Mouse (Mus musculus) R1 (cell line): ENCODE measurements at regions not wholly inside any gene's neighbourhood (a gene's known extent, or its start where the extent isn't known, plus 50 kb on each side); places are given as distances from the start of the nearest gene placed in this dataset.

Experiments used
- DNase-seq: peaks from one replicate; pipeline ENCODE4 v3.0.0-alpha.2; 2018; ENCODE audit warnings: low read depth, low spot score

- DNase-seq: no peak
Observed at GRCm38 (mm10) chr10:117542351-117542750, 86.9 kb upstream of the Cpm start.

DNA sequence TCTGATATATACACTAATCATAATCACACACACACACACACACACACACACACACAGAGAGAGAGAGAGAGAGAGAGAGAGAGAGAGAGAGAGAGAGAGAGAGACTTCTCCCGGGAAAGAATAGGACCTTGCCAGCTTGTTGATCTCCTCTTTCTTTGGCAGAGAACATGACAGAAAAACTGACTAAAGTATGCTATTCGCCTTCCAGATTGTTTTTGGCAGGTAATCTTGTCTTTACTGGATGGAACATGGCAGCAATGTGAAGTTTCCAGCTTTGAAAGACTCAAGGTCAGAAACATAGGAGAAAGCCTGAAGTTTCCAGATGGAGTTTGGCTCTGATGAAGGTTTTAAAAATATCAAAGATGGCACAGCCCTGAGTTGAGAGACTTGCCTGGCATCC is 87.8 kb upstream of the Cpm start:
- no peak for DNase-seq

DNA sequence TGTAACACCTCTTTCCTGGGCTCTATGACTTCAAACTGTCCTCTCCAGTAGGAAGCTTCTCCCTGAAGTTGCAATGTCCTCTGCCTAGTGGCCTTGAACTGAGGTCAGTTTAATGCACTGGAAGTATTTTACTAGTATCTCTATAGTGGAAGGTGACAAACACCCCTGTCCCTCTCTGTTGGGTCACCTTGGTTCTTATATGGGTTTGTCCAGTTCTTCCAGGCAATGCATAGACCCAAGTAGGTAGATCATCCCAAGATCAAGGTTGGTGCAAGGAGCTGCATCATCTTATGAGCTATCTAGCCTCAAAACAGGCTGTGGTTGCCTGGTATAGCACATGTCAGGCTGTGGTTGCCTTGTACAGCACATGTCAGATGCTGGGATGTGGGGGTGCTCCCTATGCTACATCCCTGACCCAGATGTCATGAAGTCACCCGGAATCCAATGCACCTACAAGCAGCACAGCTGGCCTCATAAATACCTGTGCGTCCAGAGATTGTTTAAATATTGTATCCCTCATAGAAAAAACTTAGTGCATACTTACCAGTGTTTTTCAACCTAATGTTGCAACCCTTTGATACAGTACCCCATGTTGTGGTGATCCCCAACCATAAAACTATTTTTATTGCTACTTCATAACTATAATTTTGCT is 88.4 kb upstream of the Cpm start:
- DNase-seq: no peak

GRCm38 (mm10) chr10:117540112-117540594 is 89.1 kb upstream of the Cpm start:
- no peak for DNase-seq

DNA sequence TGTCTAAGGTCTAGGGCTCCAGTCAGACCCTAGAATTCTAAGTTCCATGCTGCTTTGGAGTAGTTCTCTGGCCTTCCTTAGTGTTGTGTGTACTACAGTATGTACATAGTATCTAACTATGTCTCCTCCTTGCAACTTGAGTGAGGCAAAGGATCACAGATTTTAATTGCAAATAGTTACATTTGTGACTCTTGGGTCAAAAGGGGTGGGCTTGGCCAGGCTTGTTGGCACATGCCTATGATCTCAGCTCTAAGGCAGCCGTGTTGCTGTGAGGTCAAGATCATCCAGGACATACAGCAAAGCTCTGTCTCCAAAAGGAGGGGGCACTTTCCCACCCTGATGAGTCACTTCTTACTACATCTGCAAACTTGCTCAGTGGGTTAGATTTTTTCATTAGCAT is 89.8 kb upstream of the Cpm start:
- DNase-seq: no peak

GRCm38 (mm10) chr10:117538725-117539124 is 90.6 kb upstream of the Cpm start:
- DNase-seq: no peak

DNA sequence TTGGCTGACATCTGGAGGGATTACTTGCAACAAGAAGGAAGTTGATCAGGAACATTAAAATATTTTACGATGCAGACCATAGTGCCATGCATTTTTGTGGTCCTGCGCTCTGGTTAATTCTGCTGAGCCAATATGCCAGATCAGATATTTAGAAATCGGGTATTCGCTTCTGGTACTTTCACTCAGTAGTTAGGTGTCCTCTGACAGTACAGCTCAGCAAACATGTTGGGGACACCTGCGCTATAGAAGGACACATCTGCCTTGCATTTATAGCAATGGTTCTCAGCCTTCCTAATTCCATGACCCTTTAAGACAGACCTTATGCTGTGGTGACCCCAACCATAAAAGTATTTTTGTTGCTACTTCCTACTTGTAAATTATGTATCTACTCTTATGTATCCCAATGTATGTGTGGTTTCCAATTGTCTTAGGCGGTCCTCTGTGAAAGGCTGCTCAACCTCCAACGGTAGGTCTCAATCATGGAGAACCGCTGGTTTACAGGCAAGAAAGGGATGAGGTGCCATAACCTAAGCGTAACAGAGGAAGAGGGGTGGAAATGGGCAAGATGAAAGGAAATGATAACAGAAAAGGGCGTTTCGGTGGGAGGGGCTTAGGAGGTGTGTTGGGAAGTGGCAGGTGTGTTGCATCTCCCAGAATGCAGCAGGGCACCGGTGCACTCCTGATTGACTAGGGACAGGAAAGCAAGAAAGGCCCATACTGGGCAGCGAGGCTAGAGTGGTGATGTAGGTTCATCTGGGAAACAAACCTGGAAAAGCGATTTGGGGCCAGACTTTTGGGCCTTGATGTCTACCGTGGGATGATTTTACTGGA is 92.3 kb upstream of the Cpm start:
- no peak for DNase-seq

GRCm38 (mm10) chr10:117535843-117536242 is 93.5 kb upstream of the Cpm start:
- DNase-seq: no peak

GRCm38 (mm10) chr10:117534992-117535719 is 94.1 kb upstream of the Cpm start:
- no peak for DNase-seq

- no peak for DNase-seq
Observed at GRCm38 (mm10) chr10:117534478-117534877, 94.8 kb upstream of the Cpm start.

GRCm38 (mm10) chr10:117533541-117534386 is 95.5 kb upstream of the Cpm start:
- DNase-seq: no peak

DNA sequence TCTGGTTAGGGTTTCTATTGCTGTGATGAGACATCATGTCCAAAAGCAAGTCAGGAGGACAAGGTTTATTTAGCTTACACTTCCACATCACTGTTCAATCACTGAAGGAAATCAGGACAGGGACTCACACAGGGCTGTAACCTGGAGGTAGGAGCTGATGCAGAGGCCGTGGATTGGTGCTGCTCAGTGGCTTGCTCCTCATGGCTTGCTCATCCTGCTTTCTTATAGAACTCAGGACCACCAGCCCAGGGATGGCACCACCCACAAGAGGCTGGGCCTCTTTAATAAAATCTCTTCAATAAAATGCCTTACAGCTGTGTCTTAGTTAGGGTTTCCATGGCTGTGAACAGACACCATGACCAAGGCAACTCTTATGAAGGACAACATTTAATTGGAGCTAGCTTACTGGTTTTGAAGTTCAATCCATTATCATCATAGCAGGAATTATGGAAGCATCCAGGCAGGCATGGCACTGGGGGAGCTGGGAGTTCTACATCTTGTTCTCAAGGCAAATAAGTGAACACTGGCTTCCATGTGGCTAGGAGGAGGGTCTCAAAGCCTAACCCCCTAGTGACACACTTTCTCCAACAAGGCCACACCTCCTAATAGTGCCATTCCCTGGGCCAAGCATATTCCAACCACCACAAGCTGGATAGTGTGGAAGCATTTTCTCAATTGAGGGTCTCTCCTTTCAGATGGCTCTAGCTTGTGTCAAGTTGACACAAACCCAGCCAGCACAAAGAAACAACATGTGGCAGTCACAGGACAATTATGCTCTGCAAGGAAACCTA is 96.4 kb upstream of the Cpm start:
- no peak for DNase-seq

- no peak for DNase-seq
Observed at GRCm38 (mm10) chr10:117531798-117532747, 97.2 kb upstream of the Cpm start.

GRCm38 (mm10) chr10:117530859-117531602 is 98.3 kb upstream of the Cpm start:
- DNase-seq: no peak

DNA sequence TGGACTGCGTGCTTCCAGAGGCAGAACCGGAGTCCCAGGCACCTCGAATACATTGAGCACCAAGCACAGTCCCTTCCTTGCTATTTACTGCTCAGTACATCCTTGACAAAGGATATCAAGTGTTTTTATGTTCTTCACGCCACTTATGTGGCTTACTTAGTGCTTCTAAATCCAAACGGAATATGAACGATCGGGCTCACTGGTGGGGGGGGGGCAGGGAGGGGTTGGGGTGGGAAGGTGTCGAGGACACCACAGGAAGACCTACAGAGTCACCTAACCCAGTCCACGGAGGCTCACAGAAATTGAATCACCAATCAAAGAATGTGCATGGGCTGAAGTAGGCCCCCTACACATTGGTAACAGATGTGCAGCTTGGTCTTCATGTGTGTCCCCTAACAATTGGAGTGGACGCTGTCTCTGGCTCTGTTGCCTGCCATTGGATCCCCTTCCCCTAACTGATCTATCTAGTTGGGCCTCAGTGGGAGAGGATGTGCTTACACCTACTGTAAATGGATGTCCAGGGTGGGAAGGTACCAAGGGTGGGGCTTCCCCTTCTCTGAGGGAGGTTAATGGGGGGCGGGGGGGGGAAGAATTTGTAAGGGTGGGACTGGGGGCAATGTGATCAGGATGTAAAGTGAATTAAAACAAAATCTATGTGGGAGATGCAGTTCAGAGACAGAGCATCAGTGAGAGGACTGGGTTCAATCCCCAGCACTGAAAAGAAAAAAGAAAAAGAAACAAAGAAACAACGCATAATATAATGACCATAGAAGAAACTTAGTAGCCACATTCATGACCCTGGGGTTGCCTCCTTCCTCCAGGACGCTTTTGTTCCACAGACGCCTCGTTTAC is 99.1 kb upstream of the Cpm start:
- DNase-seq: no peak

DNA sequence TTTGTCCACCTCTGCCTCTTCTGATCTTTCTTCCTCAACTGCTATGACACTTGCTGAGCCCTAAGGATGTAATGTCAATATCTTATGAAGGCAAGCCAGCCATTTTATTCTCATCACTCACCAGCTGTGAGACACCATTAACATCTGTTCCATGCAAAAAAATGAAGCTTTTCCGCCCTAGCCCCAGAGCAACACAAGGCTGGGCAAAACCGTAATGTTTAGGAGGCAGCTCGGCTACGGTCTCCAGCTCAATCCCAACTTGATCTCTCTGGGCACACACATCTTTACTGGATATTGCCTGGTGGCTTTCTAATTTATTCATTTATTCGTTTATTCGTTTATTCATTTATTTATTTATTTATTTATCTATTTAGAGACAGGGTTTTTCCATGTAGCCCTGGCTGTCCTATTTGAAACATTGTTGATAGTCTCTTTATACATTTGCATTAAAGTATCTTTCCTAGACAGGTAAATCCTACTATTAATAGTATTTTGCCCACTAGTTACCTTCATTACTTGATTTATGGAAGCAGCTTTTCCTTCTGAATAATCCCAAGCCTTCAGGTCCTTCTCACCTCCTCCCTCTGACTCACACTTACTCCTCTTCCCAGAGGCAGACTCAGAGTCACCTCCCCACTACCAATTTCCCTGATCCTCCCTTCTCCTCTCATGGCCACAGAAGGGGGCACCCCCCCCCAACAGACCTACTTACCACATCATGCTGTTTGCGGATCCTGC is 99.9 kb upstream of the Cpm start:
- no peak for DNase-seq

DNA sequence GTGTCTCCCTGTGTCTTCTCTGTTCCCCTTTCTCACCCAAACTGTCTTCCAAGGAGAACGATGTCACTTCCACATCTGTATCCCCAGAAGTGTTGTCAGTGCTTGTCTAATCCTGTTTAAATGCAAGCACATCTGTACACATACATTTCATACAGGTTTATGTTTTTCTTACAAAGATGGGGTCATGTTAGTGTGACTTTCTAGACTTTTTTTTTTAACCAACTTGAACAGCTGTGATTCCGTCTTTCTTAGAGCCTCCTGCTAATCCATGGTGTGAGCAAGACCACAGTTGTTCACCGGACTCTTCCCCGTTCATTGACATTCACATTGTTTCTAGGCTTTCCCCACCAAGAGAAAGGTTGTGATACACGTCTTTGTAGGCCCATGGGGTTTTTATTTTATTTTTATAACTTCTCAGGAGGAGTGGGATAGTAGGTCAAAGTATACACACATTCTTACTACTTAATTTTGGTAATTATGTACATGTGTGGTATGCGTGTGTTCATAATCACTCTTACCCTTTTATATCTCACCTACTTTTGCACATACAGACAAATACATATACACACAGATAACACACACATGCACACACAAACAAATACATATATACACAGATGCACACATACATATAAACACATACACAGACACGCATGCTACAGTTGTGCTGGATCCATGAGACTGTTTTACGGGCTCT is 100.6 kb upstream of the Cpm start:
- DNase-seq: no peak
